Mouse (Mus musculus) cerebellum, adult 9-11 months (tissue): ENCODE data around the gene Gprc6a.

ENCODE experiments used
- DNase-seq: peaks from one replicate; pipeline ENCODE4 v3.0.0; 2022

The Gprc6a gene

GRCm38 (mm10) chr10:51584919-51585318 is 46.3 kb downstream of the Gprc6a start:
- no peak for DNase-seq

- no peak for DNase-seq
Observed at GRCm38 (mm10) chr10:51584378-51584777, 46.9 kb downstream of the Gprc6a start.

- no peak for DNase-seq
Observed at GRCm38 (mm10) chr10:51571225-51571996, 59.9 kb downstream of the Gprc6a start.
